Mouse (Mus musculus): ENCODE results near the gene Faf1. TPM values are rescaled to one million over a fixed set of nuclear protein-coding genes. Genes with fewer than 3 reads are reported as not detected.

Faf1 gene
- polyA plus RNA-seq, 1 experiment from 2014 or later = 19.3 TPM

DNA sequence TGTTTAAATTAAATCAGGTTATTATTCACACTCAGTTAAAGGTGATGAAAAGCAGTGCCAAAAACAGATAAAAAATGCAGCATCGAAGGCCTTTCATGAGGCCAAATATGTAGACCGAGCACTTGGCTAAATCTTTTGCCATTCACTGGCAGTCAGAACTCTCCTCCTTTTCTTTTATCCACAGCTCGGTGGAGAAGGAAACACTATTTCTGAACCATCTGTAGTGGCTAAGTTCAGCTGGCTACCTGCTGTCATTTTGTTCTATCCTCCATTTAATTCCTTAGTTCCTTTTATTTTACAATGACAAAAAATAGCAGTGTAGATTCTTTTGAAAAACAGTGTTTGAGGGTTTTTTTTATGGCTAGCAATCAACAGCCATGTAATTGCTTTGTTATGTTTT, 186.6 kb downstream of the Faf1 start:
- Histone ChIP-seq H3K27ac (no peak overlapping the region), H3K27me3 (no peaks in the 10 kb centered on the region), H3K4me3 (no peak overlapping the region), H3K4me2 (no peak overlapping the region), H3K9me3 (replicated peaks) (no peaks in the 10 kb centered on the region), H3K9ac (no peak overlapping the region), H3K4me1 (replicated peaks) (peaks cover 16% of the 10 kb centered on the region), H3K36me3 (peaks cover 3% of the 10 kb centered on the region; the same call in 1 of the 2 replicates)
- ATAC-seq (replicated peaks; ENCODE audit: insufficient number of reproducible peaks, insufficient read depth, low FRiP score, low read depth) = no peak
- WGBS = 74% methylated on average over 3 of the region's 3 CpGs

DNA sequence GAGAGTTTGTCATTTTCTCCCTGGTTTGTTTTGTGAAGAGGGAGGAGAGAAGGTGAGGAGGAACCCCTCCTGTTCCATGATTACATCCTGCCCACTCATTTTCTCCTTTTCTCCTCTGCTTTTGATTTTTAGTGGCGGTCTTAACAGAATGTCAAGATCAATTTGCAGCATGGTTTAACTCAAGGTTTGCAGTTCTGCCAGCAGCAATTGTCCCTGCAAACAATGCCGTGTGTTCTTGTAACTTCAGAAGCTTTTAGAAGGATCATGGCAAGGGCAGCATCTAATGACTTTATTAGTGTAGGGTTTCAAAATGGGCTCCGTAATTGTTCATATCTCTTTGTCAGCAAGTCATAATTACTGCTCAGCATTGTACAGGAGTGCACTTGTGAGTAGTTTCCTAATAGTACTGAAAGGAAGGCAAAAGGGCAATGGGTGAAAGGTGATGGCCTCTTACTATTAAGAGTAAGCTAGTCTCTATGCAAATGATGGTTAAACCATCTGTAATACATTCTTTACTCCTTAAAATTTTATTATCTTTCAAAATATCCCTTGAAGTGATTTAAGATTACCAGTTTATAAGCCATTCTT, 192.6 kb downstream of the Faf1 start:
- H3K27me3 ChIP-seq = no peaks in the 10 kb centered on the region
- H3K9ac ChIP-seq = no peak overlapping the region
- no peak overlapping the region for H3K4me3 ChIP-seq
- H3K4me2 ChIP-seq = no peak overlapping the region
- 71% methylated on average over 3 of the region's 3 CpGs for WGBS
- no peak for ATAC-seq (replicated peaks; ENCODE audit: insufficient number of reproducible peaks, insufficient read depth, low FRiP score, low read depth)
- H3K9me3 ChIP-seq (replicated peaks) = no peaks in the 10 kb centered on the region
- no peaks in the 10 kb centered on the region for H3K36me3 ChIP-seq
- H3K4me1 ChIP-seq (replicated peaks) = no peaks in the 10 kb centered on the region
- no peak overlapping the region for H3K27ac ChIP-seq

DNA sequence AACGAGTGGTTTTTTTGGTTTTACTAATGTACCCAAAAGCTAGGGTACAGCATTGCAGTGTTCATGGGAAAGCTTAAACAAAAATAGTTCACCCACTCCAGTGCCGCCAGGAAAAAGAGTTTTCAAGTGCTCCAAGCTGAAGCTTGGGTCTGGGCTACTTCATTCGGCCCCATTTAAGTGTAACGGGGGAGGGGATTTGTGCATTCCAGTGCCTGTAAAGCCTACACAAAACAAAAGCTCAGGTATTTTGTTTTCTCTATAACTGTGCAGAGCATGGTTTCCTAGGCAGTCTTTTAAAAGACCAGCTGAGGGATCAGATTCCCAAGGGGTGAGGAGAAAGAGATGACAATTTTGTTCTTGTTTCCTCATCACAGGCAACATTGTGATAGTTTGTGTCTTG, 207.9 kb downstream of the Faf1 start:
- 41% methylated on average over 4 of the region's 4 CpGs for WGBS
- no peaks in the 10 kb centered on the region for H3K27me3 ChIP-seq
- H3K4me3 ChIP-seq = no peak overlapping the region
- no peak overlapping the region for H3K9ac ChIP-seq
- no peak for ATAC-seq (replicated peaks; ENCODE audit: insufficient number of reproducible peaks, insufficient read depth, low FRiP score, low read depth)
- H3K9me3 ChIP-seq (replicated peaks) = no peaks in the 10 kb centered on the region
- no peak overlapping the region for H3K27ac ChIP-seq
- no peaks in the 10 kb centered on the region for H3K4me1 ChIP-seq (replicated peaks)
- H3K4me2 ChIP-seq = no peak overlapping the region
- H3K36me3 ChIP-seq = no peaks in the 10 kb centered on the region

DNA sequence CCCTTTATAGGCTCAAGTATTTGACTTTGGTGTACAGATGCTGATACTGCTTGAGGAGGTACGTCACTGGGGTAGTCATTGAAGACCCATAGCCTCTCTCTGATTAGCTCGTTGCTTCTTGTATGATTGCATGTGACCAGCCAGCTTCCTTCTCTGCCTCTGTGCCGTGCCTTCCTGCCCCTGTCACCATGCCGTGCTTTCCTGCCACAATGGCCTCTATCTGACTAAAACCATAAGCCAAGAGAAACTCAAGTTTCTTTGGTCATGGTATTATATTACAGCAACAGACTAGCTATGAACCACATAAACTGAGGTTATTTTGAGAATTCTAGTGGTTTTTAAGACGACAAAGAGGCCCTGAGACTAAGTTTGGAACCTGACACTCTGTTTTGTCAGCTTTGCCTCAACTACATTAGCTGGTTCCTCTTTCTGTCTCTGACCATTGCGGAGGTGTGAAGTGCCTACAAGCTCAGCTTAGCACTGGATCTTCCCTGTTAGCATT, 211.5 kb downstream of the Faf1 start:
- no peak overlapping the region for H3K27ac ChIP-seq
- ATAC-seq (replicated peaks; ENCODE audit: insufficient number of reproducible peaks, insufficient read depth, low FRiP score, low read depth) = no peak
- WGBS = 82% methylated on average over 6 of the region's 6 CpGs
- no peak overlapping the region for H3K9ac ChIP-seq
- H3K4me3 ChIP-seq = no peak overlapping the region
- no peaks in the 10 kb centered on the region for H3K4me1 ChIP-seq (replicated peaks)
- H3K9me3 ChIP-seq (replicated peaks) = no peaks in the 10 kb centered on the region
- peaks cover 13% of the 10 kb centered on the region for H3K36me3 ChIP-seq
- H3K4me2 ChIP-seq = no peak overlapping the region
- no peaks in the 10 kb centered on the region for H3K27me3 ChIP-seq

DNA sequence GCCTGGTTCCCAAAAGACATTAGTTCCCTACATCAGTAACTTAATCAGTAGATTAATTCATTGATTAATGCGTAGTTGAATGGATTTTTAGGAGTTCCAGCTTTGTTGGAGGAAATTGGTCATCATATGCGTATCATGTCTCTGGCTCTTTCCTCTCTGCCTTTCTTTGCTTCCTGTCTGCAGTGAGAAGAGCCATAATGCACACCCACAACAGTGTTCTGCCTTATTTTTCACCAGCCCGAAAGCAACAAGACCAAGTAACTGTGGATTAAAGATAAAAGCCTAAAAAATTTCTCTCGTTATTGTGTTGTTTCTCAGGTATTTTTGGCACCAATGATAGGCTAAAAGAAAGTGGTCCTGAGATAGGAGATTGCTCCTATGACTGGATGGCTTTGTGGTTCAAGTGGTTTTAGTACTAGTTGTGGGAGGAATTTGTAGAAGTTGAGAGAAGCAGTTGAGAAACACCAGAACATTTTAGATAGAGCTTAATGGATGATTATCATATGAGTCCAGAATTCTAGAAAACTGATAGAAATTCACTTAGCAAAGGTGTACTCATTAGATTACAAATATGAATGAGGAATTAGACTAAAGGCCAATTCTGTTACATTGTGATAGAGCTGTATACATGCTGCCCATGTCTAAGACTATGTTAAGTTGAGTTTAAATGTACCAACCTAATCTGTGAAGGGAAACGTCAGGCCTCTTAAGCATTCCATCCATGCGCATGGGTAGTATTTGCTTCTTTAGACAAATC, 221.6 kb downstream of the Faf1 start:
- no peak overlapping the region for H3K27ac ChIP-seq
- no peak overlapping the region for H3K4me2 ChIP-seq
- H3K4me3 ChIP-seq = no peak overlapping the region
- H3K27me3 ChIP-seq = no peaks in the 10 kb centered on the region
- no peaks in the 10 kb centered on the region for H3K4me1 ChIP-seq (replicated peaks)
- H3K9me3 ChIP-seq (replicated peaks) = no peaks in the 10 kb centered on the region
- H3K36me3 ChIP-seq = no peaks in the 10 kb centered on the region
- no peak overlapping the region for H3K9ac ChIP-seq
- ATAC-seq (replicated peaks; ENCODE audit: insufficient number of reproducible peaks, insufficient read depth, low FRiP score, low read depth) = no peak
- WGBS = 83% methylated on average over 6 of the region's 6 CpGs

DNA sequence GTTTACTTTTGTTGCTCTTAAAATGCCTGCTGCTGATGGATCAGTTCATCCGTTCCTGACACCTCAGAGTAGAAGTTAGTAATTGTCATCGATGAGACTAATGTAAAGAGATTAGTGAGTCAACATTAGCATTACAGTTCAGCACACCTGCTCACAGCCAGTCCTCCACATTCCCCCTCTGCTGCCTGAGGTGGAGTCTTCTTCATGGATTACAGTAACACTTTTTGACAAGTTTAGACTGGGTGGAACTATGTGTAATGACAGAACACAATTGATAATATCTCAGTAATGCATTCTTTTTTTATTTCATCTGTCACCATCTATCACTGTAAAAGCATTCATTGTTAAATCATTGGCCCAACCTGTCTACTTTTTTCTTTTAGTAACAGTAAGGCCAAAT, 224.7 kb downstream of the Faf1 start:
- no peak overlapping the region for H3K27ac ChIP-seq
- no peak for ATAC-seq (replicated peaks; ENCODE audit: insufficient number of reproducible peaks, insufficient read depth, low FRiP score, low read depth)
- H3K4me2 ChIP-seq = no peak overlapping the region
- H3K9me3 ChIP-seq (replicated peaks) = no peaks in the 10 kb centered on the region
- 79% methylated on average over 2 of the region's 2 CpGs for WGBS
- H3K4me3 ChIP-seq = no peak overlapping the region
- no peak overlapping the region for H3K9ac ChIP-seq
- no peaks in the 10 kb centered on the region for H3K4me1 ChIP-seq (replicated peaks)
- no peaks in the 10 kb centered on the region for H3K27me3 ChIP-seq
- H3K36me3 ChIP-seq = no peaks in the 10 kb centered on the region

DNA sequence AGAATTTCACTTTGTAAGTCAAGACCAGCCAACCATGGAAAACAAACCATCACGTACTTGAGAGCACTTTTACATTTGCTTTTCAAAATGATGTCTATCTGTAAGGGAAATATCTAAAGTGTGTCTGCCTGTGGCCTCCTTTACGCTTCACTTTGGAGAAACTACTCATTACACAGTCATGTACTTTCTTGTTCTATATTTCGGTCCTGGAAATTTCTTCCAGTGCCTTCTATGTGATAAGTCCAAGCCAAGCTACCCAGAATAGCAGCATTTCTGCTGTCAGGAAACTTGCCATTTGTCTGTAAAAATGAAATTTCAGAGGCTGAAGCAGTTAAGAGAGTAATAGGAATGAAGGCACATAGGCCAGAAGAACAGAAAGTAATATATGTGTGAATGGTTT, 228.1 kb downstream of the Faf1 start:
- H3K9me3 ChIP-seq (replicated peaks) = no peaks in the 10 kb centered on the region
- no peak overlapping the region for H3K4me3 ChIP-seq
- H3K36me3 ChIP-seq = no peaks in the 10 kb centered on the region
- H3K27me3 ChIP-seq = no peaks in the 10 kb centered on the region
- no peak for ATAC-seq (replicated peaks; ENCODE audit: insufficient number of reproducible peaks, insufficient read depth, low FRiP score, low read depth)
- no peak overlapping the region for H3K27ac ChIP-seq
- peaks cover 3% of the 10 kb centered on the region; the same call in 1 of the 2 replicates for H3K4me1 ChIP-seq (replicated peaks)
- no peak overlapping the region for H3K9ac ChIP-seq
- H3K4me2 ChIP-seq = no peak overlapping the region
- 84% methylated on average over 3 of the region's 3 CpGs for WGBS

DNA sequence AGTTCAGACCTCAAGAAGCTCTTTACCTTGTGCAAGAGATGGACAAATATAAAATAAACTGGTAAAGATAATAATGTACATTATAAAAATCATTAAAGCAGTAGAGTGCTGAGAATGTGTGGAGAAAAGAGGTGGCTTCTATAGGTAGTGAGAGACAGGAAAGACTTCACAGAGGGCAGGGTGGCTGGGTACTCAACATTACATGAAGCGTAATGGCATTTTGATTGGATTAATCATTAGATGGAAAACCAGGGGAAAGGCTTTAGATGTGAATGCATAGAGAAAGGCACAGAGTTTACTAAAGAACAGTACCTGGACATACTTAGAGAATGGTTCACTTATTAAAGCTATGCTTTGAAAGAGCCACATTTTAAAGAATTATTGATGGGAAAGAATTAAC, 252.7 kb downstream of the Faf1 start:
- Histone ChIP-seq H3K4me3 (no peak overlapping the region), H3K4me2 (no peak overlapping the region), H3K27ac (no peak overlapping the region), H3K9ac (no peak overlapping the region), H3K4me1 (replicated peaks) (no peaks in the 10 kb centered on the region), H3K36me3 (no peaks in the 10 kb centered on the region), H3K27me3 (no peaks in the 10 kb centered on the region), H3K9me3 (replicated peaks) (no peaks in the 10 kb centered on the region)
- no peak for ATAC-seq (replicated peaks; ENCODE audit: insufficient number of reproducible peaks, insufficient read depth, low FRiP score, low read depth)
- WGBS = 100% methylated on average over 1 of the region's 1 CpGs

DNA sequence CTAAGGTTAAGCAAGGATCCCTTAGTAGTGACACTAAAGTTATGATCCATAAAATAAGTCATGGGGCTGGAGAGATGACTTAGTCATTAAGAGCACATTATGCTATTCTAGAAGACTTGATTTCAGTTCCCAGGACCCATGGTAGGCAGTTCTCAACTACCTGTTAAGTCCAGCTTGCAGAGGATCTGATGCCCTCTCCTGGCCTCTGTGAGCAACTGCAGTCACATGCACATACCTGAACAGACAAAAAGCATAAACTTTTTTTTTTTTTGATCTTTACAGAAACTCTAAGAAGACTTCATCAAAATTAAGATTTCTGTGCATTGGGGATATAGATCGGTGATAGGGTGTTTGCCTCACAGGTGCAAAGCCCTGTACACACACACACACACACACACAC, 254.1 kb downstream of the Faf1 start:
- no peak for ATAC-seq (replicated peaks; ENCODE audit: insufficient number of reproducible peaks, insufficient read depth, low FRiP score, low read depth)

DNA sequence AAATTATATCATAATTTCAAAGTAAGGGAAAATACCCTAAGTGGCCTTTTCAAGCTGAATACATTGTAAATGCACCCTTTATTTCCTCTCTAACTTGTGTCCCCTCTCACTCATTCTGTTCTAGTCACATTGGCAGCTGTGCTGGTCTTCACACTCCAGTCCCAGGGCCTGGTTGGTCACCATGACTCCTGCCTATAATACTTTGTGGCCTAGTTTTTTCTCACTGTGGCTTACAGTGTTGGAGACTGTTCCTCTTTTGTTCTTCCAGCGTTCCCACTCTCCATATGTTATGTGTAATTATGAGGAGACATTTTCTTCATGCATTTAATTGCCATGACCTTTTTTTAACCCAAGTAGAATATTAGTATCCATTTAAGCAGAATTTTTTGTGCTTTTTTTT, 254.5 kb downstream of the Faf1 start:
- Histone ChIP-seq H3K4me1 (replicated peaks) (no peaks in the 10 kb centered on the region), H3K4me3 (no peak overlapping the region), H3K9ac (no peak overlapping the region), H3K9me3 (replicated peaks) (no peaks in the 10 kb centered on the region), H3K4me2 (no peak overlapping the region), H3K36me3 (no peaks in the 10 kb centered on the region), H3K27ac (no peak overlapping the region), H3K27me3 (no peaks in the 10 kb centered on the region)
- no peak for ATAC-seq (replicated peaks; ENCODE audit: insufficient number of reproducible peaks, insufficient read depth, low FRiP score, low read depth)
- 94% methylated on average over 1 of the region's 1 CpGs for WGBS

More for the DNA sequence above, 254.1 kb downstream of the Faf1 start:
- WGBS = 100% methylated on average over 1 of the region's 1 CpGs
- Histone ChIP-seq H3K4me1 (replicated peaks) (no peaks in the 10 kb centered on the region), H3K27ac (no peak overlapping the region), H3K4me2 (no peak overlapping the region), H3K9me3 (replicated peaks) (no peaks in the 10 kb centered on the region), H3K4me3 (no peak overlapping the region), H3K36me3 (no peaks in the 10 kb centered on the region), H3K27me3 (no peaks in the 10 kb centered on the region), H3K9ac (no peak overlapping the region)

DNA sequence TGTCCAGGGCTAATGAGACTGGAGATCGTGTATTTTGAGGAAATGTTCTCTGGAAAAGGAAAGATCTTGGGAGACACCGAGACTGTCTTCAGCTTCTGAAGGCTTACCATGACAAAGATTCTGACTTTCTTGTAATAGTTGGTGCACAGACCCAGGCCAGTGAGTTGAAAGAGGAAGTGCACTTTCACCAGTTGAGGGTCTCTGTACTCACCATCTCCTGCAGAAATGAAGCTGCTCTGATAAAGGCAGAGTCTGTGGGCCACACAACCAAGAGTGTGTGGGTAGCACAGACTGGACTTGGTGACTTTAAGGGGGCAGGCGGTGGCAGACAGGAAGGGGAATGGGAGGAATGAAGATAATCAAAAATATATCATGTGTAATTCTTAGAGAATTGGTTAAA, 260.2 kb downstream of the Faf1 start:
- H3K4me3 ChIP-seq = no peak overlapping the region
- H3K9ac ChIP-seq = no peak overlapping the region
- 88% methylated on average over 3 of the region's 3 CpGs for WGBS
- H3K4me2 ChIP-seq = no peak overlapping the region
- ATAC-seq (replicated peaks; ENCODE audit: insufficient number of reproducible peaks, insufficient read depth, low FRiP score, low read depth) = no peak
- H3K27ac ChIP-seq = no peak overlapping the region
- H3K4me1 ChIP-seq (replicated peaks) = no peaks in the 10 kb centered on the region
- no peaks in the 10 kb centered on the region for H3K36me3 ChIP-seq
- H3K27me3 ChIP-seq = no peaks in the 10 kb centered on the region
- H3K9me3 ChIP-seq (replicated peaks) = no peaks in the 10 kb centered on the region

DNA sequence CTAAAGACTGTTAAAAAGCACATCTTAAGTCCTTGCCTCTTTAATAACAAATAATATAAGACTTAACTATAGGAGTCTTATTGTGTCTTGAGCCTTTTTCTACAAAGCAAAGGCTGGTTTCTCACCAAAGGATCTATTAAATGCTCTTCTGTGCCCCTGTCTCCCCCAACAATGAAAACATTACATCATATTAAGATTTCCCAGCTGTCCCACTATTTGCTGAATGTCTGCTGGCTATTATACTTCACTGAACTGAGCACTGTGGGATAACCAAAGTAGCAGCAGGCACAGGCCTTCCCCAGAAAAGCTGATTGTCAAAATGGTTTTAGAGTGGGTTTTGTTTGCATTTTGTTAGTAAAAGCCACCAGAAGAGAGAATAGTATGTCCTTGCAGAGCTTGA, 262.9 kb downstream of the Faf1 start:
- Histone ChIP-seq H3K36me3 (no peaks in the 10 kb centered on the region), H3K4me3 (no peak overlapping the region), H3K4me2 (no peak overlapping the region), H3K27me3 (no peaks in the 10 kb centered on the region), H3K9ac (no peak overlapping the region), H3K4me1 (replicated peaks) (no peaks in the 10 kb centered on the region), H3K9me3 (replicated peaks) (no peaks in the 10 kb centered on the region), H3K27ac (no peak overlapping the region)
- no peak for ATAC-seq (replicated peaks; ENCODE audit: insufficient number of reproducible peaks, insufficient read depth, low FRiP score, low read depth)
